Mouse (Mus musculus) forebrain, embryonic 11.5 days (tissue): Measurements from ENCODE around the gene Socs4. TPM values are rescaled to one million over a fixed set of nuclear protein-coding genes. Genes with fewer than 3 reads are reported as not detected.

Source experiments
- ATAC-seq: fragments of 200-750 bp; cut with Nextera tagmentation; replicated peaks from 2 replicates; pipeline ENCODE4 v1.8.0; 2017; ENCODE audit warnings: moderate TSS enrichment; ENCODE audit not compliant: low FRiP score
- DNase-seq: peaks from one replicate; pipeline ENCODE4 v3.0.0-alpha.2; 2017; ENCODE audit warnings: low spot score
- H3K27ac ChIP-seq: fragments of 300-500 bp; sonication (generic); 2 replicates; pipeline ENCODE4 v1.5.1; 2014; ENCODE audit warnings: low read depth, low read length
- H3K27me3 ChIP-seq: fragments of 300-500 bp; sonication (generic); 2 replicates; pipeline ENCODE4 v1.6.1; 2014; ENCODE audit warnings: mild to moderate bottlenecking, low read length, mixed read lengths; ENCODE audit not compliant: control insufficient read depth, insufficient read depth
- H3K36me3 ChIP-seq: fragments of 300-500 bp; sonication (generic); 2 replicates; pipeline ENCODE4 v1.6.1; 2014; ENCODE audit warnings: mild to moderate bottlenecking, low read length, moderate library complexity, mixed read lengths; ENCODE audit not compliant: control insufficient read depth, insufficient read depth
- H3K4me1 ChIP-seq: fragments of 300-500 bp; sonication (generic); replicated peaks from 2 replicates; pipeline ENCODE4 v1.6.1; 2014; ENCODE audit warnings: low read length, mixed read lengths; ENCODE audit not compliant: control insufficient read depth, insufficient read depth
- H3K4me2 ChIP-seq: fragments of 300-500 bp; sonication (generic); 2 replicates; pipeline ENCODE4 v1.6.1; 2014; ENCODE audit warnings: low read depth, mild to moderate bottlenecking, low read length, moderate library complexity, mixed read lengths; ENCODE audit not compliant: severe bottlenecking
- H3K4me3 ChIP-seq: fragments of 300-500 bp; sonication (generic); 2 replicates; pipeline ENCODE4 v1.5.1; 2014; ENCODE audit warnings: low read depth, low read length
- H3K9ac ChIP-seq: fragments of 300-500 bp; sonication (generic); 2 replicates; pipeline ENCODE4 v1.6.1; 2014; ENCODE audit warnings: low read length
- H3K9me3 ChIP-seq: fragments of 300-500 bp; sonication (generic); 2 replicates; pipeline ENCODE4 v1.6.1; 2016; ENCODE audit warnings: low read length, mixed read lengths; ENCODE audit not compliant: control insufficient read depth
- WGBS: fragments of 180-500 bp; shearing (Covaris S2); extraction: QIAGEN DNeasy Blood & Tissue Kit; methylation state at CpG from one replicate; pipeline ENCODE4 v1.1.7; 2014; 5-methylcytosine and 5-hydroxymethylcytosine counted together
- polyA plus RNA-seq: library from polyadenylated mRNA; unstranded; fragments of >200 nt; fragmentation: Nextera tagmentation; extraction: Ambion mirVana; gene quantifications from 2 replicates; pipeline ENCODE4 v1.2.1, GENCODE M21; 2014

Socs4 gene
- polyA plus RNA-seq, 1 experiment from 2014 or later: 5.5 TPM

DNA sequence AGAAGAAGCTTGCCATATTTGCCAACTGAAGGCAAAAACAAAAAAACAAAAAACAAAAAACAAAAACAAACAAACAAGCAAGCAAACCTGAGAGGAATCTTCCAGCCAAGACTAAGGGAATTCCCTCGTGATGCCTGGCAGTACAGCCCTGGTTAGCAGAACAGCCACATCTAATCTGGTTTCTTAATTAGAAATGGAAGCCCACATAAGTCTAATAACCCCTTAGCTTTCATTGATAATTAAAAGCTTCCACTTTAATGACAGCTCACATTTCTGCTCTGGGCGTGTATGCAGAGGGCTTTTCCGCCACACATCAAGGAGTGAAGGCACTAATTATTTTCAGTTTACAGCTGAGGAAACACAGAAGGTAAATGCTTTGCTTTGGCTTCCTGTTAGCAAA, 58.6 kb downstream of the Socs4 start:
- no peak overlapping the region for H3K4me2 ChIP-seq
- no peaks in the 10 kb centered on the region for H3K36me3 ChIP-seq
- no peak for ATAC-seq
- no peaks in the 10 kb centered on the region for H3K4me1 ChIP-seq
- DNase-seq: no peak
- no peaks in the 10 kb centered on the region for H3K9me3 ChIP-seq
- 75% methylated on average over 3 of the region's 3 CpGs for WGBS
- H3K9ac ChIP-seq: no peak overlapping the region
- no peaks in the 10 kb centered on the region for H3K27me3 ChIP-seq
- H3K27ac ChIP-seq: no peak overlapping the region
- no peak overlapping the region for H3K4me3 ChIP-seq

DNA sequence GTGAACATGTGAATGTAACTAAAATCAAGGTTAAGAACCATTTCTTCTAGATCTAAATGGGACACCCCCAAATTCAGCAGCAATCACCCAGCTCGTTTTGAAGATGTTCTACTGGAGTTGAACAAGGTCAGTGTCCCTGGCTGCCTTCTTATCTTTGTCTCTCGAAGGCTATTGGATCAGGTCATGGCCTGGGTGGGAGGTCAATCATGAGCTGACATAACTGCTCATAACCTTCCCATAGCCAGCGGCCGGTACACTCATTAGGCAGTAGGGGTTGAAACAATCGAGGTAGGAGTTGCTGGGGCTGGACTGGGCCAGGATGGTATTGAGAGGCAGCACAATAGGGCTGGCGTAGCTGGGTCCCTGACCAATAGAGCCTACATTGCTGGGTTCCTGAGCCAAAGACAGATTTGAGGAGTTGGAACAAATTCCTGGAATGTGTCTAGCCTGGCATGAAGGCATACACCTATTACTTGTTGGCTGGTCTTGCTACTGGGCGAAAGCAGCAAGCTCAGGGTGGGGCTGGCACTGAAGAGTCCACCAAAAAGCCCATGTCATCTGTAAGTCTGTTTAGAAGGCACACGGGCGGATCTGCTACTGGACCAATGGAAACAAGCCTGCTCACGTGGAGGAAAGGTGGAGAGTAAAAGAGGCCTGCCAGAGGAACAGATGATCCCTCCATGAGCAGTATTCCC, 63.6 kb downstream of the Socs4 start:
- Histone ChIP-seq H3K27ac (no peak overlapping the region), H3K9me3 (no peaks in the 10 kb centered on the region), H3K4me3 (no peak overlapping the region), H3K27me3 (no peaks in the 10 kb centered on the region), H3K4me2 (no peak overlapping the region), H3K9ac (no peak overlapping the region), H3K4me1 (no peaks in the 10 kb centered on the region), H3K36me3 (no peaks in the 10 kb centered on the region)
- DNase-seq (no peak), ATAC-seq (no peak)
- WGBS: 88% methylated on average over 10 of the region's 10 CpGs

GRCm38 (mm10) chr14:47341811-47342291, 65.1 kb downstream of the Socs4 start:
- no peaks in the 10 kb centered on the region for H3K4me1 ChIP-seq
- DNase-seq: no peak
- H3K27ac ChIP-seq: no peak overlapping the region
- H3K9me3 ChIP-seq: no peaks in the 10 kb centered on the region
- H3K27me3 ChIP-seq: no peaks in the 10 kb centered on the region
- no peak for ATAC-seq
- no peak overlapping the region for H3K4me2 ChIP-seq
- no peak overlapping the region for H3K9ac ChIP-seq
- 58% methylated on average over 4 of the region's 4 CpGs for WGBS
- H3K4me3 ChIP-seq: no peak overlapping the region
- H3K36me3 ChIP-seq: no peaks in the 10 kb centered on the region

Other genes with a start within 250 kb of the Socs4 start
- gene Gch1, start 87.5 kb upstream of the Socs4 start, polyA plus RNA-seq: 1.4 and 2.4 TPM in 2 replicates
- gene Wdhd1, start 74 bp upstream of the Socs4 start, polyA plus RNA-seq: 54.2 and 57.8 TPM in 2 replicates
- 121 and 122 TPM in 2 replicates for gene Mapk1ip1l, start 21.3 kb downstream of the Socs4 start, polyA plus RNA-seq
- gene Lgals3, start 90.8 kb downstream of the Socs4 start, polyA plus RNA-seq: 0.24 and 0.97 TPM in 2 replicates
- 77.6 and 90.4 TPM in 2 replicates for gene Dlgap5, start 141.5 kb downstream of the Socs4 start, polyA plus RNA-seq
- gene Fbxo34, start 173.5 kb downstream of the Socs4 start, polyA plus RNA-seq: 22.9 and 27.6 TPM in 2 replicates